Mouse (Mus musculus): Measurements from ENCODE around the gene Zfp37. TPM values are rescaled to one million over a fixed set of nuclear protein-coding genes. Genes with fewer than 3 reads are reported as not detected.

Gene Zfp37
- polyA plus RNA-seq (2015; fragmentation: Nextera tagmentation; extraction: Ambion mirVana): 2.4 and 3.1 TPM in 2 replicates

DNA sequence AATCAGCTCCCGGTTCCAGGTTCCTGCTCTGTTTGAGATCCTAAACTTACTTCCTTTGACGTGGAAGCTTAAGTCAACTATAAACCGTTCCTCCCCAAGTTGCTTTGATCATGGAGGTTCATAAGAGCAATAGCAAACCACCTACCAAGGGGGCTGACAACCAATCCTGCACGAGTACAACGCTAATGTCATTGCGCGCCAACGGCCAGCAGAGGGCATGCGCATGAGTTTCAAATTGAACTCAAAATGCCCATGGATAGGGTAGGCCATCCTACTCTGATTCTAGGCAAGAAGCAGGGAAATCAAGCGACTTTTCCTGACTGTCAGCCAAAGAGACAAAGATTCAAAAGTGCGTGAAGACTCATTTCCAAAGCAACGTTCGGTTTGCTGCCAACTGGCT, at the start of gene Zfp37:
TSS of gene Zfp37 (minus strand) at position 279 of the 400 bp plus-strand sequence.
- Histone ChIP-seq H3K27ac (ENCODE audit: low read depth, low read length) (no peak within 1 kb of the TSS), H3K27me3 (replicated peaks; ENCODE audit: control insufficient read depth, insufficient read depth, low read length) (no peaks in the 10 kb centered on the region), H3K4me1 (replicated peaks; ENCODE audit: control insufficient read depth, insufficient read depth, low read length) (no peaks in the 10 kb centered on the region), H3K4me3 (ENCODE audit: low read depth, low read length) (no peak within 1 kb of the TSS), H3K4me2 (replicated peaks; ENCODE audit: low read depth) (no peak within 1 kb of the TSS), H3K9me3 (ENCODE audit: control insufficient read depth) (no peaks in the 10 kb centered on the region), H3K9ac (ENCODE audit: low read depth, low read length) (no peak within 1 kb of the TSS), H3K36me3 (ENCODE audit: control insufficient read depth, insufficient read depth) (no peaks in the 10 kb centered on the region)
- ATAC-seq: no peak
- WGBS: 75% methylated on average over 13 of the region's 13 CpGs
- TF ChIP-seq CTCF (IDR thresholded peaks at IDR 0.05; ENCODE audit: low read depth): peak; percentile 53

DNA sequence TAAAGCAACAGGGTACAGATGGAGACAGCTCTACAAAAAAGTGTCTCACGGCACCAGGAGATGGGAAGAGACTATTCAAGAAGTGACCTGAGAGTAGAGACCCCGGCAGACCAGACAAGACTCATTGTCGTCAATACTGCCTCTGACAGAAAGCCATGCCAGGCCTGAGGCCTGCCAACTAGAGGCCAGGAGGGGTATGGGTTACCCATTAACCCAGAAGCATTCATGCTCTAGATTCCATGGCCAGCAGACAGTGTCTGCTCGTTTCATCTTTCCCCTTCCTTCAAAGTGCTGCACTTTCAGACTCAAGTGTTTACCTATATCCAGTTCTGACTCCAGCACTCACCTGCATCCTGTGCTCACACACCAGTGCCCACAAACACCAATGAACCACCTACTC, 47.2 kb upstream of the Zfp37 start:
- WGBS: 38% methylated on average over 4 of the region's 4 CpGs
- 0 out of 2 replicates have a peak, but pooled peaks have one; percentile 32 for ATAC-seq
- H3K27ac ChIP-seq (ENCODE audit: low read depth, low read length): no peak overlapping the region

DNA sequence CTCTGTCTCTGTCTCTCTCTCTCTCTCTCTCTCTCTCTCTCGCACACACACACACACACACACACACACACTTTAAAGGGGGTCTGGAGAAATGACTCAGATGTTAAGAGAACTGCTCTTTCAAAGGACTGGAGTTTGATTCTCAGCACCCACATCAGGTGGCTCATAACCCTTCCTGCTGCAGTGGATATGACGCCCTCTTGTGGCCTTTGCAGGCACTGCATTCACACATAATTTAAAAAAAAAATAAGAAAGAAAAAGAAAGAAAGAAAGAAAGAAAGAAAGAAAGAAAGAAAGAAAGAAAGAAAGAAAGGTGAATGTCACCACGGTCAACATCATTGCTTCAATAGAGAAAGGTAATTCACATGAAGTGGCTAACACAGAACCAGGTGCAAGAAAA, 46.4 kb upstream of the Zfp37 start:
- no peak overlapping the region for H3K4me2 ChIP-seq (replicated peaks; ENCODE audit: low read depth)
- no peak for ATAC-seq
- TF ChIP-seq CTCF (IDR thresholded peaks at IDR 0.05; ENCODE audit: low read depth): peak; percentile 41
- H3K9me3 ChIP-seq (ENCODE audit: control insufficient read depth): no peaks in the 10 kb centered on the region
- no peak overlapping the region for H3K9ac ChIP-seq (ENCODE audit: low read depth, low read length)
- no peaks in the 10 kb centered on the region for H3K36me3 ChIP-seq (ENCODE audit: control insufficient read depth, insufficient read depth)
- H3K27me3 ChIP-seq (replicated peaks; ENCODE audit: control insufficient read depth, insufficient read depth, low read length): no peaks in the 10 kb centered on the region
- no peak overlapping the region for H3K4me3 ChIP-seq (ENCODE audit: low read depth, low read length)
- H3K27ac ChIP-seq (ENCODE audit: low read depth, low read length): no peak overlapping the region
- no peaks in the 10 kb centered on the region for H3K4me1 ChIP-seq (replicated peaks; ENCODE audit: control insufficient read depth, insufficient read depth, low read length)
- 74% methylated on average over 3 of the region's 3 CpGs for WGBS

More for the DNA sequence above, 47.2 kb upstream of the Zfp37 start:
- H3K9ac ChIP-seq (ENCODE audit: low read depth, low read length): no peak overlapping the region
- no peak overlapping the region for H3K4me3 ChIP-seq (ENCODE audit: low read depth, low read length)
- no peaks in the 10 kb centered on the region for H3K9me3 ChIP-seq (ENCODE audit: control insufficient read depth)
- H3K27me3 ChIP-seq (replicated peaks; ENCODE audit: control insufficient read depth, insufficient read depth, low read length): no peaks in the 10 kb centered on the region
- no peaks in the 10 kb centered on the region for H3K4me1 ChIP-seq (replicated peaks; ENCODE audit: control insufficient read depth, insufficient read depth, low read length)
- H3K4me2 ChIP-seq (replicated peaks; ENCODE audit: low read depth): no peak overlapping the region
- H3K36me3 ChIP-seq (ENCODE audit: control insufficient read depth, insufficient read depth): no peaks in the 10 kb centered on the region
- peak; percentile 56 for TF ChIP-seq CTCF (IDR thresholded peaks at IDR 0.05; ENCODE audit: low read depth)

DNA sequence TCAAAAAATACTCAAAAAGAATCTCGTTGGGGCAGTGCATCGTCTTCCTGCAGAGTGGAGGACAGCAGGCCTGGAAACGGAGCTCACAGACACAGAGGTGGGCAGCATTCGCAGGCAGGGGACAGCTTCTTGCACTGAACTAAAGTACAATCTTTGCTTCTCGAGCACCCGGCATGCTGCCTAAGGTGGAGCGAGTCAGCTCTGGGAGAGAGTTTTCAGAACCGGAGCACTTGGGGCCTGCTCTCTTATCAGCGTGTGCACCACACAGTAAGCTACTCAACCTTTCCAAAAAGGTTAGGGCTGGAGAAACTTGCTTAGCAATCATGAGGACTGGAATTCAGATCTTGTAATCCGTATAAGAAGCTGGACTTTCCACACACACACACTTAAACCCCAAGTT, 45.8 kb upstream of the Zfp37 start:
- ATAC-seq: no peak
- no peaks in the 10 kb centered on the region for H3K27me3 ChIP-seq (replicated peaks; ENCODE audit: control insufficient read depth, insufficient read depth, low read length)
- no peaks in the 10 kb centered on the region for H3K36me3 ChIP-seq (ENCODE audit: control insufficient read depth, insufficient read depth)
- H3K4me2 ChIP-seq (replicated peaks; ENCODE audit: low read depth): no peak overlapping the region
- H3K4me1 ChIP-seq (replicated peaks; ENCODE audit: control insufficient read depth, insufficient read depth, low read length): no peaks in the 10 kb centered on the region
- H3K27ac ChIP-seq (ENCODE audit: low read depth, low read length): no peak overlapping the region
- H3K9ac ChIP-seq (ENCODE audit: low read depth, low read length): no peak overlapping the region
- H3K4me3 ChIP-seq (ENCODE audit: low read depth, low read length): no peak overlapping the region
- 80% methylated on average over 10 of the region's 10 CpGs for WGBS
- no peak for TF ChIP-seq CTCF (IDR thresholded peaks at IDR 0.05; ENCODE audit: low read depth)
- no peaks in the 10 kb centered on the region for H3K9me3 ChIP-seq (ENCODE audit: control insufficient read depth)

DNA sequence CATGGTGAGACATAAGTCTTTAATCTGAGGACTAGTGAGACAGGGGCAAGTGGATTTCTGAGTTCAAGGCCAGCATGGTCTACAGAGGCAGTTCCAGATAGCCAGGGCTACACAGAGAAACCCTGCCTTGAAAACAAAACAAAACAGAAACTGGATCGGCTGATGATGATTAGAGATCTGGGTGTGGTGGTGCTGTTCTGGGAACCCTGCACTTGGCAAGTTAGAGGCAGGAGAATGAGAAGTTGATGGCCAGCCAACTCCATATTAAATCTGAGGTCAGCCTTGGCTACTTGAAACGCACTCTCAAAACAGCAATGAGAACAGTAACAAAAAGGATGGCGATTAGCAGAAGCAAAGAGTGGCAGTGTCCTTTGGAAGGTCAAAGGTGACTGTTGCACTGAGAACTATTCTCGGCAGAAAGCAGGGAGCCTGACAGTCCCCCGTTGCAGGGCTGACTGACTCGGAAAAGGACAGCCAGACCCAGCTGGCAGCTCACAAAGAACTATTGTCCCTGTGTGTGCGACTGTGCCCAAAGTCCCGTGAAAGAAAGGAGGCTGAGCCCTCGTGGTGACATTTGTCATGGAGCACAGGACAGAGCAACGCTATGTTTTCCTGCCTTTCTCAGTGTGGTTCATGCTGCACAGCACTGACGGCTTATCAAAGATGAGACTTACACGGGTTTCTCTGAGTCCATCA, 44.1 kb upstream of the Zfp37 start:
- no peak for ATAC-seq
- Histone ChIP-seq H3K27me3 (replicated peaks; ENCODE audit: control insufficient read depth, insufficient read depth, low read length) (no peaks in the 10 kb centered on the region), H3K36me3 (ENCODE audit: control insufficient read depth, insufficient read depth) (no peaks in the 10 kb centered on the region), H3K4me3 (ENCODE audit: low read depth, low read length) (no peak overlapping the region), H3K27ac (ENCODE audit: low read depth, low read length) (no peak overlapping the region), H3K4me1 (replicated peaks; ENCODE audit: control insufficient read depth, insufficient read depth, low read length) (no peaks in the 10 kb centered on the region), H3K9me3 (ENCODE audit: control insufficient read depth) (no peaks in the 10 kb centered on the region), H3K9ac (ENCODE audit: low read depth, low read length) (no peak overlapping the region), H3K4me2 (replicated peaks; ENCODE audit: low read depth) (peak overlapping the region; percentile 35; the same call in 1 of the 2 replicates)
- TF ChIP-seq CTCF (IDR thresholded peaks at IDR 0.05; ENCODE audit: low read depth): no peak
- WGBS: 37% methylated on average over 12 of the region's 12 CpGs

DNA sequence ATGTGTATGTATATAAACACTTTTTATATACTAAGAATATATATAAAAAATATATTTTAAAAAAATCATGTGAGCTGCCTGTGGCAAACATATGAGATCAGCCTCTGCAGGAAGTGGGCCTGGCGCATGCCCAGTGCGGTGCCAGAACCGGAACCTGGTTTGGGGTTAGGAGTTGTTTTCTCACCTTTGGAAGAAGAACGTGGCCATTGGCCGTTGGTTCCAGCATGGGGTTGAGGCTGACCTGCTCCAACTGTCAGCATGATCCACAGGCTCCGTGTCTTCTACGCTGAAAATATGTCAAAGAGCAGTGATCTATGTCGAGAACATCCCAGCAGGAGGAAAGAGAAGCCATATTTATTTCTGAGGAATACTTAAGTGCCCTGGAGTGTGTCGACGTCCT, 43.1 kb upstream of the Zfp37 start:
- no peaks in the 10 kb centered on the region for H3K27me3 ChIP-seq (replicated peaks; ENCODE audit: control insufficient read depth, insufficient read depth, low read length)
- H3K9ac ChIP-seq (ENCODE audit: low read depth, low read length): no peak overlapping the region
- no peak for ATAC-seq
- H3K27ac ChIP-seq (ENCODE audit: low read depth, low read length): no peak overlapping the region
- H3K4me2 ChIP-seq (replicated peaks; ENCODE audit: low read depth): no peak overlapping the region
- no peaks in the 10 kb centered on the region for H3K4me1 ChIP-seq (replicated peaks; ENCODE audit: control insufficient read depth, insufficient read depth, low read length)
- 90% methylated on average over 10 of the region's 10 CpGs for WGBS
- no peak overlapping the region for H3K4me3 ChIP-seq (ENCODE audit: low read depth, low read length)
- TF ChIP-seq CTCF (IDR thresholded peaks at IDR 0.05; ENCODE audit: low read depth): no peak
- H3K36me3 ChIP-seq (ENCODE audit: control insufficient read depth, insufficient read depth): no peaks in the 10 kb centered on the region
- no peaks in the 10 kb centered on the region for H3K9me3 ChIP-seq (ENCODE audit: control insufficient read depth)

Data from intestine, postnatal 0 days (tissue).